In the genomic region with DNA sequence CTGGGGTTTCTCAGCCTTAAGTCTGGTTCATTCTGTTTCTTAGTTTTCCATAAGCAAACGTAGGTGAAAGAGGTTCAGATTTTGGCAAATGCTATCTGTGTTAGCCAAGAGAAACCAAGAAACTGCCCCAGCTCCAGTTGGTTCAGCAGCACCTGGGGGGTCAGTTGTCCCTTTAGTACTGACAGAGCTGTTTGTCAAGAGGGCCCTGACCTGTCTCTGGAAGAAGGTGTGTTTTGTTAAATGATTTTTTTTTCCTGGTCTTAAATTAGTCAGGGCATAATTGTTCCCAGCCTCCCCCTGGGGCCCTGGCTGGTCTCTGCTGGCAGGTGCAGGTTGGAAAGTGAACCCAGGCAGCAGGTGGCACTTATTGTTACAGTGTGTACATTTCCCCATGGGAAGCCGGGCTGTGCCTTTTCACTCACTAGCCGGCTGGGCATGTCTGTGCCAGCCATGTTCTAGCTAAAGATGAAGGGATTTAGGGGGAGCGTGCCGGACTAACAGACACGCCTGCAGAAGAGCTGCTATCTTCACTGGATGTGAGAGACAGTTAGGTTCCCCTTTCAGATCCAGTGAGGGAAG, we compare ENCODE assay signal across 11 mouse cellular contexts. TPM values are rescaled to one million over a fixed set of nuclear protein-coding genes. Genes with fewer than 3 reads are reported as not detected.
A peak's percentile ranks its signal among the peaks of the same experiment; 100 is the strongest.
DNase-seq lines count a peak whose midpoint lies in the region; ATAC-seq and TF ChIP-seq lines count a peak whose summit lies in the region.
"Had no signal": no experiment of that assay in that cellular context is flagged by ENCODE, and none has a peak within 500 bp of the region (broad histone marks: within the 10 kb centered on the region; RNA-seq: fewer than 3 reads in every experiment).

No protein-coding gene starts in this region.

- ATAC-seq in embryonic facial prominence, embryonic 15.5 days (ENCODE audit: insufficient number of reproducible peaks, low FRiP score, low TSS enrichment, low read depth): peak; percentile 74

- no peak overlapping the region for H3K4me3 ChIP-seq in layer of hippocampus, adult 2 months
- H3K4me3 ChIP-seq in embryonic facial prominence, embryonic 15.5 days (replicated peaks): no peak overlapping the region

- no peaks in the 10 kb centered on the region for H3K9me3 ChIP-seq in embryonic facial prominence, embryonic 15.5 days (replicated peaks)

- peak overlapping the region; percentile 62; the same call in 1 of the 2 replicates for H3K27ac ChIP-seq in layer of hippocampus, adult 2 months
- no peak overlapping the region for H3K27ac ChIP-seq in embryonic facial prominence, embryonic 15.5 days (replicated peaks)

- 58% methylated on average over 6 of the region's 6 CpGs for WGBS in embryonic facial prominence, embryonic 15.5 days

- H3K36me3 ChIP-seq in embryonic facial prominence, embryonic 15.5 days: peaks cover 2% of the 10 kb centered on the region; the same call in 1 of the 2 replicates

- peak; percentile 69 for DNase-seq in cerebellum, adult 11-12 months
- DNase-seq in cerebellum, postnatal 14 days: no peak
- DNase-seq in layer of hippocampus, adult 2 months (ENCODE audit: low spot score in 2 of 2): no peak
- DNase-seq in layer of hippocampus, postnatal 10 days (ENCODE audit: low spot score in 2 of 2): no peak
- peak; percentile 18 for DNase-seq in A20 (ENCODE audit: low read depth, low spot score)
- DNase-seq in embryo, embryonic 11 days: no peak
- DNase-seq in adrenal gland, adult 2 months: no peak
- DNase-seq: gastrocnemius, postnatal 25 days; kidney, adult 18-20 months; lung, postnatal 10 days had no signal

- TF ChIP-seq CTCF in layer of hippocampus, adult 2 months (conservative IDR thresholded peaks at IDR 0.05): no peak

- H3K9ac ChIP-seq in embryonic facial prominence, embryonic 15.5 days: no peak overlapping the region

- peaks cover 14% of the 10 kb centered on the region; the same call in 1 of the 2 replicates for H3K4me1 ChIP-seq in embryonic facial prominence, embryonic 15.5 days

- no peaks in the 10 kb centered on the region for H3K27me3 ChIP-seq in embryonic facial prominence, embryonic 15.5 days

- H3K4me2 ChIP-seq in embryonic facial prominence, embryonic 15.5 days (replicated peaks): no peak overlapping the region

RNA-seq across cellular contexts. Expression of gene Abhd2, which starts 30.3 kb away (rescaled TPM):
- 10 to 100 TPM; 69.6 to 70.8 TPM for total RNA-seq in layer of hippocampus, adult 2 months (2021)
- 100 to 1,000 TPM in 1 of 2 experiments, 10 to 100 TPM in 1; 93.4 to 101 TPM for total RNA-seq in layer of hippocampus, postnatal 10 days (2021)
- 12.8 and 13.6 TPM in 2 replicates for polyA plus RNA-seq in embryonic facial prominence, embryonic 15.5 days (2015; fragmentation: Nextera tagmentation; extraction: Ambion mirVana)
- total RNA-seq in adrenal gland, adult 2 months (2021): 1,000 to 10,000 TPM; 1,164 to 1,465 TPM
- 187 and 262 TPM in 2 replicates for polyA plus RNA-seq in adrenal gland, adult 2 months (2012; rRNA removed)

Comparison
In these comparisons a context has a peak if more than half of its experiments do, and no peak if none do; other contexts are left out.
1. DNase-seq: peak in cerebellum, adult 11-12 months (single experiment) and A20 (single experiment); none in cerebellum, postnatal 14 days (0 of 2), layer of hippocampus, adult 2 months (0 of 2), layer of hippocampus, postnatal 10 days (0 of 2), embryo, embryonic 11 days (single experiment) and adrenal gland, adult 2 months (single experiment).
2. RNA of gene Abhd2, which starts 30.3 kb away (total RNA-seq): 1,164 to 1,465 TPM in adrenal gland, adult 2 months; 93.4 to 101 TPM in layer of hippocampus, postnatal 10 days and 69.6 to 70.8 TPM in layer of hippocampus, adult 2 months; every median in the first group is over 10 times any median in the second.